ENCODE assay signal across 25 mouse cellular contexts in genomic region chr1:177032233-177032632, GRCm38 (mm10).
A peak's percentile ranks its signal among the peaks of the same experiment; 100 is the strongest.
DNase-seq lines count a peak whose midpoint lies in the region; ATAC-seq lines count a peak whose summit lies in the region.
"Had no signal": no experiment of that assay in that cellular context is flagged by ENCODE, and none has a peak within 500 bp of the region (broad histone marks: within the 10 kb centered on the region; RNA-seq: fewer than 3 reads in every experiment).

No protein-coding gene starts in this region.

- 13% methylated on average over 1 of the region's 1 CpGs for WGBS in forebrain, embryonic 12.5 days
- 10% methylated on average over 1 of the region's 1 CpGs for WGBS in forebrain, embryonic 10.5 days
- whole genome bisulfite sequencing in hindbrain, embryonic 16.5 days: 14% methylated on average over 1 of the region's 1 CpGs
- 11% methylated on average over 1 of the region's 1 CpGs for WGBS in hindbrain, embryonic 14.5 days
- 5% methylated on average over 1 of the region's 1 CpGs for WGBS in midbrain, embryonic 13.5 days
- WGBS in midbrain, embryonic 10.5 days: 13% methylated on average over 1 of the region's 1 CpGs

- H3K9me3 ChIP-seq in forebrain, embryonic 12.5 days: no peaks in the 10 kb centered on the region
- H3K9me3 ChIP-seq in forebrain, embryonic 10.5 days: no peaks in the 10 kb centered on the region
- no peaks in the 10 kb centered on the region for H3K9me3 ChIP-seq in hindbrain, embryonic 16.5 days (ENCODE audit: control insufficient read depth, low read length)
- H3K9me3 ChIP-seq in hindbrain, embryonic 14.5 days (ENCODE audit: control insufficient read depth, low read length): no peaks in the 10 kb centered on the region
- no peaks in the 10 kb centered on the region for H3K9me3 ChIP-seq in midbrain, embryonic 13.5 days
- no peaks in the 10 kb centered on the region for H3K9me3 ChIP-seq in midbrain, embryonic 10.5 days (replicated peaks)
- H3K9me3 ChIP-seq: embryonic facial prominence, embryonic 13.5 days; G1E; hindbrain, embryonic 13.5 days; intestine, embryonic 15.5 days had no signal

- no peak for DNase-seq in forebrain, embryonic 10.5 days (ENCODE audit: extremely low spot score, low spot score)
- DNase-seq in hindbrain, embryonic 14.5 days (ENCODE audit: low spot score): no peak
- DNase-seq in midbrain, embryonic 10.5 days (ENCODE audit: low spot score): no peak
- DNase-seq: adrenal gland, postnatal 10 days; adrenal gland, postnatal 36 days; B cell, adult 2 months; cerebellum, adult 11 months; cerebellum, adult 2 months; cerebellum, adult 9-11 months; cerebellum, postnatal 25 days; gastrocnemius, adult 2 months; gastrocnemius, postnatal 14 days; heart, adult 11 months had no signal

- no peak overlapping the region for H3K4me2 ChIP-seq in forebrain, embryonic 12.5 days
- no peak overlapping the region for H3K4me2 ChIP-seq in hindbrain, embryonic 16.5 days (ENCODE audit: low read length)
- no peak overlapping the region for H3K4me2 ChIP-seq in hindbrain, embryonic 14.5 days (replicated peaks)
- no peak overlapping the region for H3K4me2 ChIP-seq in midbrain, embryonic 13.5 days (replicated peaks)
- H3K4me2 ChIP-seq: embryonic facial prominence, embryonic 13.5 days; heart, embryonic 11.5 days; hindbrain, embryonic 13.5 days; intestine, embryonic 15.5 days had no signal

- H3K27ac ChIP-seq in forebrain, embryonic 12.5 days: no peak overlapping the region
- H3K27ac ChIP-seq in forebrain, embryonic 10.5 days: no peak overlapping the region
- no peak overlapping the region for H3K27ac ChIP-seq in hindbrain, embryonic 16.5 days (ENCODE audit: low read depth, low read length)
- H3K27ac ChIP-seq in hindbrain, embryonic 14.5 days: no peak overlapping the region
- no peak overlapping the region for H3K27ac ChIP-seq in midbrain, embryonic 13.5 days
- H3K27ac ChIP-seq in midbrain, embryonic 10.5 days (replicated peaks): no peak overlapping the region
- H3K27ac ChIP-seq: embryonic facial prominence, embryonic 13.5 days; gastrocnemius, adult 2 months; hindbrain, embryonic 13.5 days; intestine, embryonic 15.5 days had no signal

- H3K4me1 ChIP-seq in forebrain, embryonic 12.5 days: peaks cover 2% of the 10 kb centered on the region; the same call in 1 of the 2 replicates
- H3K4me1 ChIP-seq in forebrain, embryonic 10.5 days: peaks cover 5% of the 10 kb centered on the region; the same call in 1 of the 2 replicates
- no peaks in the 10 kb centered on the region for H3K4me1 ChIP-seq in hindbrain, embryonic 16.5 days (ENCODE audit: control insufficient read depth, insufficient read depth, low read depth, low read length)
- no peaks in the 10 kb centered on the region for H3K4me1 ChIP-seq in hindbrain, embryonic 14.5 days (replicated peaks; ENCODE audit: control insufficient read depth, insufficient read depth, low read length)
- peaks cover 10% of the 10 kb centered on the region; the same call in 1 of the 2 replicates for H3K4me1 ChIP-seq in midbrain, embryonic 13.5 days (replicated peaks)
- peaks cover 6% of the 10 kb centered on the region; the same call in 1 of the 2 replicates for H3K4me1 ChIP-seq in midbrain, embryonic 10.5 days
- H3K4me1 ChIP-seq: intestine, embryonic 15.5 days had no signal

- 0 out of 2 replicates have a peak, but pooled peaks have one; percentile 78 for ATAC-seq in forebrain, embryonic 12.5 days (ENCODE audit: low FRiP score)
- ATAC-seq in hindbrain, embryonic 16.5 days: 0 out of 2 replicates have a peak, but pooled peaks have one; percentile 38
- ATAC-seq in hindbrain, embryonic 14.5 days (ENCODE audit: low FRiP score): no peak
- ATAC-seq in midbrain, embryonic 13.5 days: peak; percentile 67; the same call in 1 of the 2 replicates
- no peak for ATAC-seq in megakaryocyte-erythroid progenitor cell, adult 5-6 weeks (replicated peaks; ENCODE audit: low FRiP score, low TSS enrichment, poor library complexity, severe bottlenecking)
- ATAC-seq: forebrain, embryonic 16.5 days; intestine, embryonic 15.5 days; Patski had no signal

- peaks cover 17% of the 10 kb centered on the region for H3K36me3 ChIP-seq in forebrain, embryonic 12.5 days (replicated peaks)
- peaks cover 12% of the 10 kb centered on the region for H3K36me3 ChIP-seq in forebrain, embryonic 10.5 days (replicated peaks)
- no peaks in the 10 kb centered on the region for H3K36me3 ChIP-seq in hindbrain, embryonic 16.5 days (ENCODE audit: control insufficient read depth, insufficient read depth, low read length)
- H3K36me3 ChIP-seq in hindbrain, embryonic 14.5 days (replicated peaks; ENCODE audit: control insufficient read depth, insufficient read depth): peaks cover 9% of the 10 kb centered on the region; the same call in 1 of the 2 replicates
- H3K36me3 ChIP-seq in midbrain, embryonic 13.5 days: peaks cover 4% of the 10 kb centered on the region
- peaks cover 39% of the 10 kb centered on the region for H3K36me3 ChIP-seq in midbrain, embryonic 10.5 days
- H3K36me3 ChIP-seq: G1E; intestine, embryonic 15.5 days had no signal

- no peak overlapping the region for H3K4me3 ChIP-seq in forebrain, embryonic 12.5 days (replicated peaks)
- no peak overlapping the region for H3K4me3 ChIP-seq in forebrain, embryonic 10.5 days
- no peak overlapping the region for H3K4me3 ChIP-seq in hindbrain, embryonic 16.5 days (ENCODE audit: low read length)
- no peak overlapping the region for H3K4me3 ChIP-seq in hindbrain, embryonic 14.5 days (replicated peaks; ENCODE audit: low read length)
- H3K4me3 ChIP-seq in midbrain, embryonic 13.5 days (replicated peaks): no peak overlapping the region
- H3K4me3 ChIP-seq in midbrain, embryonic 10.5 days: no peak overlapping the region
- H3K4me3 ChIP-seq: embryonic facial prominence, embryonic 13.5 days; gastrocnemius, adult 2 months; hindbrain, embryonic 13.5 days; intestine, embryonic 15.5 days had no signal

- H3K9ac ChIP-seq in forebrain, embryonic 12.5 days: no peak overlapping the region
- no peak overlapping the region for H3K9ac ChIP-seq in hindbrain, embryonic 16.5 days (ENCODE audit: low read depth, low read length)
- no peak overlapping the region for H3K9ac ChIP-seq in hindbrain, embryonic 14.5 days
- H3K9ac ChIP-seq in midbrain, embryonic 13.5 days (replicated peaks): no peak overlapping the region
- H3K9ac ChIP-seq: embryonic facial prominence, embryonic 13.5 days; hindbrain, embryonic 13.5 days; intestine, embryonic 15.5 days had no signal

- no peaks in the 10 kb centered on the region for H3K27me3 ChIP-seq in forebrain, embryonic 12.5 days
- no peaks in the 10 kb centered on the region for H3K27me3 ChIP-seq in forebrain, embryonic 10.5 days (ENCODE audit: poor library complexity, severe bottlenecking)
- H3K27me3 ChIP-seq in hindbrain, embryonic 16.5 days (replicated peaks; ENCODE audit: control insufficient read depth, insufficient read depth, low read length): no peaks in the 10 kb centered on the region
- no peaks in the 10 kb centered on the region for H3K27me3 ChIP-seq in hindbrain, embryonic 14.5 days (ENCODE audit: control insufficient read depth, insufficient read depth, low read length)
- H3K27me3 ChIP-seq in midbrain, embryonic 13.5 days: no peaks in the 10 kb centered on the region
- H3K27me3 ChIP-seq in midbrain, embryonic 10.5 days (ENCODE audit: low read depth, poor library complexity, severe bottlenecking): no peaks in the 10 kb centered on the region
- H3K27me3 ChIP-seq: CH12.LX; embryonic facial prominence, embryonic 13.5 days; hindbrain, embryonic 13.5 days; intestine, embryonic 15.5 days; Patski had no signal

Comparison
In these comparisons a context has a peak if more than half of its experiments do, and no peak if none do; other contexts are left out.
1. ATAC-seq: peak in forebrain, embryonic 12.5 days (single experiment), hindbrain, embryonic 16.5 days (single experiment) and midbrain, embryonic 13.5 days (single experiment); none in hindbrain, embryonic 14.5 days (single experiment) and megakaryocyte-erythroid progenitor cell, adult 5-6 weeks (single experiment).